Comparison of ENCODE assay signal across 19 mouse cellular contexts in the genomic region with DNA sequence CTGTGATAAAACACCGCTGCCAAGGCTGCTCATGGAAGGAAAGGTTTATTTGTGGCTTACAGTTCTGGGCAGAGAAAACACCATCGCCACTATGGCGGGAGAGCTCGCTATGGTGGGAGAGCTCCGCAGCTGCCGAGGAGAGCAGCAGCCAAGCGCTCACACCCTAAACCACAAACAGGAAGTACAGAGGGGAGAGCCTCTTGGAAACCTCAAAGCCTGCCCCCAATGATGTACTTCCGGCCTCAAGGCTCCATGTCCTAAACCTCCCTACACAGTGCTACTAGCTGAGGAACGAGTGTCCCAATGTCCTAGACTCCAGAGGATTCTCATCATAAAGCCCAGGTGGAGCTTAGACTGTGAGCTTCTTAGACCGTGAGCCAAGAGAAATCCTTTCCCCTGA.
DNase-seq lines count a peak whose midpoint lies in the region; ATAC-seq and TF ChIP-seq lines count a peak whose summit lies in the region.
"Had no signal": no experiment of that assay in that cellular context is flagged by ENCODE, and none has a peak within 500 bp of the region (broad histone marks: within the 10 kb centered on the region; RNA-seq: fewer than 3 reads in every experiment).

No protein-coding gene starts in this region.

- H3K4me1 ChIP-seq in liver, postnatal 0 days (ENCODE audit: insufficient read depth), result no peaks in the 10 kb centered on the region
- H3K4me1 ChIP-seq in liver, embryonic 12.5 days, result no peaks in the 10 kb centered on the region
- H3K4me1 ChIP-seq in hindbrain, embryonic 14.5 days (replicated peaks; ENCODE audit: control insufficient read depth, insufficient read depth, low read length), result peaks cover under 1% of the 10 kb centered on the region; the same call in 1 of the 2 replicates
- H3K4me1 ChIP-seq in midbrain, embryonic 16.5 days (ENCODE audit: control insufficient read depth, insufficient read depth, low read length), result peaks cover under 1% of the 10 kb centered on the region; the same call in 1 of the 2 replicates
- H3K4me1 ChIP-seq: forebrain, embryonic 15.5 days had no signal

- peak; percentile 36 for DNase-seq in liver, postnatal 0 days
- no peak for DNase-seq in hindbrain, embryonic 14.5 days (ENCODE audit: low spot score)
- DNase-seq in retina, postnatal 1 day, result no peak
- DNase-seq: cerebellum, adult 11-12 months; kidney, adult 9 months; right cerebral cortex, adult 18-20 months had no signal

- no peaks in the 10 kb centered on the region for H3K27me3 ChIP-seq in liver, postnatal 0 days (ENCODE audit: insufficient read depth, low read length)
- H3K27me3 ChIP-seq in liver, embryonic 12.5 days (replicated peaks), result 0 out of 2 replicates have a peak, but pooled peaks cover 6% of the 10 kb centered on the region
- H3K27me3 ChIP-seq in hindbrain, embryonic 14.5 days (ENCODE audit: control insufficient read depth, insufficient read depth, low read length), result no peaks in the 10 kb centered on the region
- no peaks in the 10 kb centered on the region for H3K27me3 ChIP-seq in midbrain, embryonic 16.5 days (ENCODE audit: control insufficient read depth, insufficient read depth, low read depth, low read length)
- H3K27me3 ChIP-seq: forebrain, embryonic 15.5 days had no signal

- no peak overlapping the region for H3K27ac ChIP-seq in liver, postnatal 0 days (ENCODE audit: low read depth)
- H3K27ac ChIP-seq in liver, embryonic 12.5 days, result no peak overlapping the region
- no peak overlapping the region for H3K27ac ChIP-seq in hindbrain, embryonic 14.5 days
- H3K27ac ChIP-seq in midbrain, embryonic 16.5 days (ENCODE audit: low read length), result no peak overlapping the region
- H3K27ac ChIP-seq: forebrain, embryonic 15.5 days; hindbrain, postnatal 0 days; limb, embryonic 10.5 days had no signal

- no peak overlapping the region for H3K4me3 ChIP-seq in liver, postnatal 0 days (ENCODE audit: low read depth, low read length)
- H3K4me3 ChIP-seq in liver, embryonic 12.5 days, result no peak overlapping the region
- H3K4me3 ChIP-seq in hindbrain, embryonic 14.5 days (replicated peaks; ENCODE audit: low read length), result no peak overlapping the region
- no peak overlapping the region for H3K4me3 ChIP-seq in midbrain, embryonic 16.5 days (ENCODE audit: low read depth, low read length)
- H3K4me3 ChIP-seq: erythroblast, embryonic 14.5 days; forebrain, embryonic 15.5 days; limb, embryonic 10.5 days; myocyte had no signal

- peak; percentile 31; the same call in 1 of the 2 replicates for ATAC-seq in liver, postnatal 0 days
- no peak for ATAC-seq in liver, embryonic 12.5 days
- ATAC-seq in CD4-positive, CD25-positive, alpha-beta regulatory T cell, adult 4 months, result peak; percentile 64
- ATAC-seq in common myeloid progenitor, adult 5-6 weeks (replicated peaks; ENCODE audit: low read depth, poor library complexity, severe bottlenecking), result peak; percentile 85
- ATAC-seq in monocyte, adult 5-6 weeks (replicated peaks; ENCODE audit: insufficient number of reproducible peaks, low FRiP score, low TSS enrichment, poor library complexity, severe bottlenecking), result peak; percentile 89
- ATAC-seq in hindbrain, embryonic 14.5 days (ENCODE audit: low FRiP score), result no peak
- no peak for ATAC-seq in midbrain, embryonic 16.5 days
- ATAC-seq: forebrain, embryonic 15.5 days; hindbrain, postnatal 0 days; lung, postnatal 0 days had no signal

- TF ChIP-seq EP300 in liver, postnatal 0 days (IDR thresholded peaks at IDR 0.05; ENCODE audit: low read depth), result no peak

- no peak overlapping the region for H3K4me2 ChIP-seq in liver, postnatal 0 days (ENCODE audit: low read depth, low read length)
- no peak overlapping the region for H3K4me2 ChIP-seq in liver, embryonic 12.5 days
- no peak overlapping the region for H3K4me2 ChIP-seq in hindbrain, embryonic 14.5 days (replicated peaks)
- H3K4me2 ChIP-seq in midbrain, embryonic 16.5 days (ENCODE audit: low read length), result no peak overlapping the region
- H3K4me2 ChIP-seq: forebrain, embryonic 15.5 days; heart, embryonic 11.5 days; liver, embryonic 11.5 days had no signal

- H3K9ac ChIP-seq in liver, postnatal 0 days (replicated peaks), result no peak overlapping the region
- H3K9ac ChIP-seq in liver, embryonic 12.5 days, result no peak overlapping the region
- H3K9ac ChIP-seq in hindbrain, embryonic 14.5 days, result no peak overlapping the region
- no peak overlapping the region for H3K9ac ChIP-seq in midbrain, embryonic 16.5 days (ENCODE audit: low read depth, low read length)
- H3K9ac ChIP-seq: forebrain, embryonic 15.5 days had no signal

- no peaks in the 10 kb centered on the region for H3K36me3 ChIP-seq in liver, postnatal 0 days (replicated peaks; ENCODE audit: insufficient read depth, low read length)
- no peaks in the 10 kb centered on the region for H3K36me3 ChIP-seq in liver, embryonic 12.5 days
- H3K36me3 ChIP-seq in hindbrain, embryonic 14.5 days (replicated peaks; ENCODE audit: control insufficient read depth, insufficient read depth), result no peaks in the 10 kb centered on the region
- H3K36me3 ChIP-seq in midbrain, embryonic 16.5 days (ENCODE audit: control insufficient read depth, insufficient read depth, low read length), result no peaks in the 10 kb centered on the region
- H3K36me3 ChIP-seq: forebrain, embryonic 15.5 days; limb, embryonic 10.5 days had no signal

- TF ChIP-seq CTCF in liver, postnatal 0 days (IDR thresholded peaks at IDR 0.05; ENCODE audit: low read depth), result no peak

- WGBS in liver, postnatal 0 days (ENCODE audit: insufficient replicate concordance), result 44% methylated on average over 10 of the region's 10 CpGs
- WGBS in liver, embryonic 12.5 days (ENCODE audit: insufficient replicate concordance), result 36% methylated on average over 10 of the region's 10 CpGs
- 96% methylated on average over 10 of the region's 10 CpGs for WGBS in hindbrain, embryonic 14.5 days
- 95% methylated on average over 10 of the region's 10 CpGs for WGBS in midbrain, embryonic 16.5 days

- no peaks in the 10 kb centered on the region for H3K9me3 ChIP-seq in liver, postnatal 0 days (ENCODE audit: low read length)
- H3K9me3 ChIP-seq in liver, embryonic 12.5 days (replicated peaks), result peaks cover 19% of the 10 kb centered on the region; the same call in 1 of the 2 replicates
- 0 out of 2 replicates have a peak, but pooled peaks cover 4% of the 10 kb centered on the region for H3K9me3 ChIP-seq in hindbrain, embryonic 14.5 days (ENCODE audit: control insufficient read depth, low read length)
- H3K9me3 ChIP-seq in midbrain, embryonic 16.5 days (replicated peaks; ENCODE audit: control insufficient read depth, low read length, poor library complexity, severe bottlenecking), result no peaks in the 10 kb centered on the region
- H3K9me3 ChIP-seq: forebrain, embryonic 15.5 days; limb, embryonic 10.5 days had no signal

Comparison
In these comparisons a context has a peak if more than half of its experiments do, and no peak if none do; other contexts are left out.
1. ATAC-seq: peak in liver, postnatal 0 days (single experiment), CD4-positive, CD25-positive, alpha-beta regulatory T cell, adult 4 months (single experiment), common myeloid progenitor, adult 5-6 weeks (single experiment) and monocyte, adult 5-6 weeks (single experiment); none in liver, embryonic 12.5 days (single experiment), hindbrain, embryonic 14.5 days (single experiment) and midbrain, embryonic 16.5 days (single experiment).